In genomic region chr6:36676710-36677691, GRCm38 (mm10) we compare ENCODE assay signal across 9 mouse cellular contexts.
DNase-seq lines count a peak whose midpoint lies in the region; ATAC-seq lines count a peak whose summit lies in the region.
"Had no signal": no experiment of that assay in that cellular context is flagged by ENCODE, and none has a peak within 500 bp of the region (broad histone marks: within the 10 kb centered on the region; RNA-seq: fewer than 3 reads in every experiment).

No protein-coding gene starts in this region.

- H3K4me1 ChIP-seq in heart, embryonic 12.5 days (replicated peaks) = peaks cover 18% of the 10 kb centered on the region
- peaks cover 6% of the 10 kb centered on the region; the same call in 1 of the 2 replicates for H3K4me1 ChIP-seq in limb, embryonic 10.5 days
- peaks cover 10% of the 10 kb centered on the region for H3K4me1 ChIP-seq in midbrain, embryonic 10.5 days

- no peak overlapping the region for H3K4me2 ChIP-seq in heart, embryonic 12.5 days
- H3K4me2 ChIP-seq: embryonic facial prominence, embryonic 13.5 days had no signal

- H3K4me3 ChIP-seq in heart, embryonic 12.5 days = no peak overlapping the region
- no peak overlapping the region for H3K4me3 ChIP-seq in limb, embryonic 10.5 days
- no peak overlapping the region for H3K4me3 ChIP-seq in midbrain, embryonic 10.5 days
- H3K4me3 ChIP-seq: embryonic facial prominence, embryonic 13.5 days had no signal

- no peak overlapping the region for H3K9ac ChIP-seq in heart, embryonic 12.5 days
- H3K9ac ChIP-seq: embryonic facial prominence, embryonic 13.5 days had no signal

- no peaks in the 10 kb centered on the region for H3K36me3 ChIP-seq in heart, embryonic 12.5 days
- H3K36me3 ChIP-seq in limb, embryonic 10.5 days = no peaks in the 10 kb centered on the region
- no peaks in the 10 kb centered on the region for H3K36me3 ChIP-seq in midbrain, embryonic 10.5 days
- H3K36me3 ChIP-seq: embryonic facial prominence, embryonic 13.5 days had no signal

- H3K27ac ChIP-seq in heart, embryonic 12.5 days (ENCODE audit: poor library complexity, severe bottlenecking) = peak overlapping the region; percentile 78
- H3K27ac ChIP-seq in limb, embryonic 10.5 days = no peak overlapping the region
- H3K27ac ChIP-seq in midbrain, embryonic 10.5 days (replicated peaks) = no peak overlapping the region
- H3K27ac ChIP-seq: embryonic facial prominence, embryonic 13.5 days had no signal

- peak; percentile 2 for DNase-seq in heart, adult 8-10 months (ENCODE audit: low spot score)
- DNase-seq in heart, adult 11 months = no peak
- DNase-seq in adipocyte (ENCODE audit: low spot score) = peak; percentile 29
- peak; percentile 31 for DNase-seq in limb, embryonic 10.5 days (ENCODE audit: low spot score)
- DNase-seq in midbrain, embryonic 10.5 days (ENCODE audit: low spot score) = no peak
- DNase-seq in urinary bladder, postnatal 4 days (ENCODE audit: low spot score in 2 of 2) = no peak
- DNase-seq in frontal cortex, postnatal 25 days (ENCODE audit: low spot score in 2 of 2) = no peak

- 40% methylated on average over 8 of the region's 8 CpGs for WGBS in heart, embryonic 12.5 days
- WGBS in limb, embryonic 10.5 days = 48% methylated on average over 8 of the region's 8 CpGs
- WGBS in midbrain, embryonic 10.5 days = 86% methylated on average over 8 of the region's 8 CpGs

- ATAC-seq in heart, embryonic 12.5 days (ENCODE audit: insufficient number of reproducible peaks, low FRiP score) = peak; percentile 91

- no peaks in the 10 kb centered on the region for H3K27me3 ChIP-seq in heart, embryonic 12.5 days (replicated peaks)
- no peaks in the 10 kb centered on the region for H3K27me3 ChIP-seq in limb, embryonic 10.5 days (ENCODE audit: low read depth, poor library complexity, severe bottlenecking)
- no peaks in the 10 kb centered on the region for H3K27me3 ChIP-seq in midbrain, embryonic 10.5 days (ENCODE audit: low read depth, poor library complexity, severe bottlenecking)
- H3K27me3 ChIP-seq: embryonic facial prominence, embryonic 13.5 days had no signal

- H3K9me3 ChIP-seq in heart, embryonic 12.5 days (replicated peaks) = no peaks in the 10 kb centered on the region
- no peaks in the 10 kb centered on the region for H3K9me3 ChIP-seq in limb, embryonic 10.5 days (replicated peaks)
- no peaks in the 10 kb centered on the region for H3K9me3 ChIP-seq in midbrain, embryonic 10.5 days (replicated peaks)
- H3K9me3 ChIP-seq: embryonic facial prominence, embryonic 13.5 days had no signal

Comparison
In these comparisons a context has a peak if more than half of its experiments do, and no peak if none do; other contexts are left out.
1. DNase-seq: peak in heart, adult 8-10 months (single experiment), adipocyte (single experiment) and limb, embryonic 10.5 days (single experiment); none in heart, adult 11 months (single experiment), midbrain, embryonic 10.5 days (single experiment), urinary bladder, postnatal 4 days (0 of 2) and frontal cortex, postnatal 25 days (0 of 2).